Mouse (Mus musculus) myocyte (in vitro differentiated cells): ENCODE measurements at regions not wholly inside any gene's neighbourhood (a gene's known extent, or its start where the extent isn't known, plus 50 kb on each side); places are given as distances from the start of the nearest gene placed in this dataset.

ENCODE experiments used
- CEBPB ChIP-seq: IDR thresholded peaks from 2 replicates; pipeline ENCODE4 v1.6.1; 2011; ENCODE audit warnings: mild to moderate bottlenecking, moderate library complexity; ENCODE audit not compliant: poor library complexity, insufficient read depth, severe bottlenecking
- E2F4 ChIP-seq: IDR thresholded peaks from one replicate; pipeline ENCODE4 v1.6.1; 2011; ENCODE audit warnings: mild to moderate bottlenecking, control low read depth, moderate library complexity; ENCODE audit not compliant: insufficient read depth
- MAX ChIP-seq: IDR thresholded peaks from one replicate; pipeline ENCODE4 v1.6.1; 2011; ENCODE audit warnings: low read depth, mild to moderate bottlenecking, control low read depth
- MYOG ChIP-seq, 3 experiments: IDR thresholded peaks; one replicate each; pipeline ENCODE4 v1.6.1; 2011; ENCODE audit warnings: control low read depth in 2 of 3, low read depth in 2 of 3, mild to moderate bottlenecking in 2 of 3; ENCODE audit not compliant: insufficient read length in 2 of 3, control insufficient read depth in 1 of 3, insufficient read depth in 1 of 3
- POLR2A ChIP-seq: IDR thresholded peaks from one replicate; pipeline ENCODE4 v1.6.1; 2011; ENCODE audit warnings: low read depth, mild to moderate bottlenecking, control low read depth, moderate library complexity; ENCODE audit not compliant: insufficient read length
- POLR2AphosphoS2 ChIP-seq: IDR thresholded peaks from one replicate; pipeline ENCODE4 v1.6.1; 2011; ENCODE audit warnings: low read depth, control low read depth; ENCODE audit not compliant: insufficient read length
- SRF ChIP-seq: IDR thresholded peaks from one replicate; pipeline ENCODE4 v1.6.1; 2011; ENCODE audit warnings: low read depth; ENCODE audit not compliant: control insufficient read depth, insufficient read length
- TCF12 ChIP-seq: IDR thresholded peaks from one replicate; pipeline ENCODE4 v1.6.1; 2011; ENCODE audit warnings: mild to moderate bottlenecking, control low read depth; ENCODE audit not compliant: poor library complexity, insufficient read depth, severe bottlenecking
- TCF3 ChIP-seq: IDR thresholded peaks from one replicate; pipeline ENCODE4 v1.6.1; 2011; ENCODE audit warnings: low read depth, control low read depth; ENCODE audit not compliant: insufficient read length

DNA sequence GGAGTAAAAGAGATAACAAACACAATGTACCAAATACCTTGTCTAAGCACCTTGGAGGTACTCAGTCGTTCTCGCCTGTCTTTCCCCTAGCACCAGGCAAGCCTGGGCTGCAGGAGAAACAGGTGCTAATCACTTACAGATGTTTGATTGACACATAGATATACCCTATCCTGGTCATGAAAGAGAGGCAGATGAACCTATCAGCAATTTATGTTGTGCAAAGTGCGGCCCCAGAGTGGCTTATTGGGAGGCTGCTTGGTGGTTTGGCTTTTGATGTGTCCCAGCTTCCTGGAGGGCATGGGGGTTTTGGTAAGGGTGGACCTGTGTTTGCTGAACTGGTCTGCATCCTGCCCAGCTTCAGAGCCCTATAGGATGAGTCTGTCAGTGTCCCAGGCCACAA is 129.1 kb downstream of the Tmem30b start:
- TF ChIP-seq CEBPB (no peak), POLR2A (no peak), SRF (no peak), POLR2AphosphoS2 (no peak), MAX (no peak), E2F4 (no peak), TCF3 (no peak), TCF12 (no peak), MYOG (IDR thresholded peaks at IDR 0.05; ENCODE audit: control insufficient read depth in 1 of 3, insufficient read depth in 1 of 3, insufficient read length in 2 of 3, low read depth in 2 of 3) (no peak)
